Mouse (Mus musculus): ENCODE results near the gene Stag2. TPM values are rescaled to one million over a fixed set of nuclear protein-coding genes. Genes with fewer than 3 reads are reported as not detected.

The Stag2 gene
- polyA plus RNA-seq, 1 experiment from 2014 or later = 31.3 TPM

GRCm38 (mm10) chrX:42187590-42187989 is 38.5 kb downstream of the Stag2 start:
- H3K36me3 ChIP-seq (ENCODE audit: control insufficient read depth, insufficient read depth) = no peaks in the 10 kb centered on the region; the same call in 1 of the 2 replicates
- no peaks in the 10 kb centered on the region for H3K4me1 ChIP-seq (ENCODE audit: control insufficient read depth, insufficient read depth, low read length)
- no peak overlapping the region for H3K4me3 ChIP-seq (ENCODE audit: low read length)
- no peak overlapping the region for H3K9ac ChIP-seq (ENCODE audit: low read length)
- WGBS = 59% methylated on average over 3 of the region's 3 CpGs
- no peak overlapping the region for H3K4me2 ChIP-seq (ENCODE audit: low read depth, low read length)
- no peak overlapping the region for H3K27ac ChIP-seq (ENCODE audit: low read length)
- H3K27me3 ChIP-seq (ENCODE audit: control insufficient read depth, insufficient read depth, low read length) = no peaks in the 10 kb centered on the region
- ATAC-seq (replicated peaks; ENCODE audit: extremely low read depth, insufficient read depth, low FRiP score) = no peak
- H3K9me3 ChIP-seq (replicated peaks; ENCODE audit: control insufficient read depth, low read length) = no peaks in the 10 kb centered on the region

- H3K4me1 ChIP-seq (ENCODE audit: control insufficient read depth, insufficient read depth, low read length) = no peaks in the 10 kb centered on the region
- 78% methylated on average over 2 of the region's 2 CpGs for WGBS
Measured at GRCm38 (mm10) chrX:42188825-42189426, 39.8 kb downstream of the Stag2 start.

GRCm38 (mm10) chrX:42194608-42195007 is 45.5 kb downstream of the Stag2 start:
- WGBS = 83% methylated on average over 3 of the region's 3 CpGs
- Histone ChIP-seq H3K27ac (ENCODE audit: low read length) (no peak overlapping the region), H3K27me3 (ENCODE audit: control insufficient read depth, insufficient read depth, low read length) (no peaks in the 10 kb centered on the region), H3K4me1 (ENCODE audit: control insufficient read depth, insufficient read depth, low read length) (no peaks in the 10 kb centered on the region), H3K9ac (ENCODE audit: low read length) (no peak overlapping the region), H3K4me3 (ENCODE audit: low read length) (no peak overlapping the region), H3K4me2 (ENCODE audit: low read depth, low read length) (no peak overlapping the region), H3K9me3 (replicated peaks; ENCODE audit: control insufficient read depth, low read length) (no peaks in the 10 kb centered on the region), H3K36me3 (ENCODE audit: control insufficient read depth, insufficient read depth) (no peaks in the 10 kb centered on the region; the same call in 1 of the 2 replicates)
- no peak for ATAC-seq (replicated peaks; ENCODE audit: extremely low read depth, insufficient read depth, low FRiP score)

More at GRCm38 (mm10) chrX:42188825-42189426, 39.8 kb downstream of the Stag2 start:
- Histone ChIP-seq H3K36me3 (ENCODE audit: control insufficient read depth, insufficient read depth) (no peaks in the 10 kb centered on the region; the same call in 1 of the 2 replicates), H3K4me2 (ENCODE audit: low read depth, low read length) (no peak overlapping the region), H3K27ac (ENCODE audit: low read length) (no peak overlapping the region), H3K9me3 (replicated peaks; ENCODE audit: control insufficient read depth, low read length) (no peaks in the 10 kb centered on the region), H3K4me3 (ENCODE audit: low read length) (no peak overlapping the region), H3K27me3 (ENCODE audit: control insufficient read depth, insufficient read depth, low read length) (no peaks in the 10 kb centered on the region), H3K9ac (ENCODE audit: low read length) (no peak overlapping the region)
- ATAC-seq (replicated peaks; ENCODE audit: extremely low read depth, insufficient read depth, low FRiP score) = no peak

GRCm38 (mm10) chrX:42202482-42202881 is 53.4 kb downstream of the Stag2 start:
- Histone ChIP-seq H3K9me3 (replicated peaks; ENCODE audit: control insufficient read depth, low read length) (no peaks in the 10 kb centered on the region), H3K4me2 (ENCODE audit: low read depth, low read length) (no peak overlapping the region), H3K4me3 (ENCODE audit: low read length) (no peak overlapping the region), H3K9ac (ENCODE audit: low read length) (no peak overlapping the region), H3K27me3 (ENCODE audit: control insufficient read depth, insufficient read depth, low read length) (no peaks in the 10 kb centered on the region), H3K4me1 (ENCODE audit: control insufficient read depth, insufficient read depth, low read length) (no peaks in the 10 kb centered on the region), H3K27ac (ENCODE audit: low read length) (no peak overlapping the region), H3K36me3 (ENCODE audit: control insufficient read depth, insufficient read depth) (peaks cover 2% of the 10 kb centered on the region; the same call in 1 of the 2 replicates)
- WGBS = 76% methylated on average over 4 of the region's 4 CpGs
- no peak for ATAC-seq (replicated peaks; ENCODE audit: extremely low read depth, insufficient read depth, low FRiP score)

- Histone ChIP-seq H3K4me2 (ENCODE audit: low read depth, low read length) (no peak overlapping the region), H3K9me3 (replicated peaks; ENCODE audit: control insufficient read depth, low read length) (no peaks in the 10 kb centered on the region), H3K9ac (ENCODE audit: low read length) (no peak overlapping the region), H3K4me3 (ENCODE audit: low read length) (no peak overlapping the region), H3K4me1 (ENCODE audit: control insufficient read depth, insufficient read depth, low read length) (no peaks in the 10 kb centered on the region), H3K27me3 (ENCODE audit: control insufficient read depth, insufficient read depth, low read length) (no peaks in the 10 kb centered on the region), H3K27ac (ENCODE audit: low read length) (no peak overlapping the region), H3K36me3 (ENCODE audit: control insufficient read depth, insufficient read depth) (no peaks in the 10 kb centered on the region)
- WGBS = 83% methylated on average over 1 of the region's 1 CpGs
- no peak for ATAC-seq (replicated peaks; ENCODE audit: extremely low read depth, insufficient read depth, low FRiP score)
Measured at GRCm38 (mm10) chrX:42215742-42216141, 66.6 kb downstream of the Stag2 start.

- Histone ChIP-seq H3K4me3 (ENCODE audit: low read length) (no peak overlapping the region), H3K9ac (ENCODE audit: low read length) (no peak overlapping the region), H3K36me3 (ENCODE audit: control insufficient read depth, insufficient read depth) (peaks cover 5% of the 10 kb centered on the region; the same call in 1 of the 2 replicates), H3K4me1 (ENCODE audit: control insufficient read depth, insufficient read depth, low read length) (no peaks in the 10 kb centered on the region), H3K9me3 (replicated peaks; ENCODE audit: control insufficient read depth, low read length) (no peaks in the 10 kb centered on the region), H3K27me3 (ENCODE audit: control insufficient read depth, insufficient read depth, low read length) (no peaks in the 10 kb centered on the region), H3K4me2 (ENCODE audit: low read depth, low read length) (no peak overlapping the region), H3K27ac (ENCODE audit: low read length) (no peak overlapping the region)
- 60% methylated on average over 10 of the region's 10 CpGs for WGBS
- ATAC-seq (replicated peaks; ENCODE audit: extremely low read depth, insufficient read depth, low FRiP score) = no peak
Measured at GRCm38 (mm10) chrX:42250342-42250741, 101.2 kb downstream of the Stag2 start.

- no peak overlapping the region for H3K4me2 ChIP-seq (ENCODE audit: low read depth, low read length)
- no peaks in the 10 kb centered on the region; the same call in 1 of the 2 replicates for H3K36me3 ChIP-seq (ENCODE audit: control insufficient read depth, insufficient read depth)
- no peak overlapping the region for H3K9ac ChIP-seq (ENCODE audit: low read length)
- H3K27me3 ChIP-seq (ENCODE audit: control insufficient read depth, insufficient read depth, low read length) = no peaks in the 10 kb centered on the region
- H3K4me3 ChIP-seq (ENCODE audit: low read length) = no peak overlapping the region
- H3K9me3 ChIP-seq (replicated peaks; ENCODE audit: control insufficient read depth, low read length) = no peaks in the 10 kb centered on the region
- H3K27ac ChIP-seq (ENCODE audit: low read length) = no peak overlapping the region
- H3K4me1 ChIP-seq (ENCODE audit: control insufficient read depth, insufficient read depth, low read length) = no peaks in the 10 kb centered on the region
- ATAC-seq (replicated peaks; ENCODE audit: extremely low read depth, insufficient read depth, low FRiP score) = no peak
Measured at GRCm38 (mm10) chrX:42272713-42273112, 123.6 kb downstream of the Stag2 start.

GRCm38 (mm10) chrX:42290215-42290614 is 141.1 kb downstream of the Stag2 start:
- H3K27me3 ChIP-seq (ENCODE audit: control insufficient read depth, insufficient read depth, low read length) = no peaks in the 10 kb centered on the region
- 31% methylated on average over 3 of the region's 3 CpGs for WGBS
- H3K4me2 ChIP-seq (ENCODE audit: low read depth, low read length) = no peak overlapping the region
- H3K36me3 ChIP-seq (ENCODE audit: control insufficient read depth, insufficient read depth) = no peaks in the 10 kb centered on the region
- H3K9ac ChIP-seq (ENCODE audit: low read length) = no peak overlapping the region
- no peaks in the 10 kb centered on the region for H3K9me3 ChIP-seq (replicated peaks; ENCODE audit: control insufficient read depth, low read length)
- H3K4me1 ChIP-seq (ENCODE audit: control insufficient read depth, insufficient read depth, low read length) = peaks cover 2% of the 10 kb centered on the region; the same call in 1 of the 2 replicates
- peak; percentile 81 for ATAC-seq (replicated peaks; ENCODE audit: extremely low read depth, insufficient read depth, low FRiP score)
- H3K27ac ChIP-seq (ENCODE audit: low read length) = peak overlapping the region; percentile 74
- no peak overlapping the region for H3K4me3 ChIP-seq (ENCODE audit: low read length)

- WGBS = 72% methylated on average over 3 of the region's 3 CpGs
- Histone ChIP-seq H3K4me3 (ENCODE audit: low read length) (no peak overlapping the region), H3K9me3 (replicated peaks; ENCODE audit: control insufficient read depth, low read length) (no peaks in the 10 kb centered on the region), H3K4me2 (ENCODE audit: low read depth, low read length) (no peak overlapping the region), H3K9ac (ENCODE audit: low read length) (no peak overlapping the region), H3K36me3 (ENCODE audit: control insufficient read depth, insufficient read depth) (no peaks in the 10 kb centered on the region), H3K27me3 (ENCODE audit: control insufficient read depth, insufficient read depth, low read length) (no peaks in the 10 kb centered on the region), H3K4me1 (ENCODE audit: control insufficient read depth, insufficient read depth, low read length) (no peaks in the 10 kb centered on the region), H3K27ac (ENCODE audit: low read length) (no peak overlapping the region)
- no peak for ATAC-seq (replicated peaks; ENCODE audit: extremely low read depth, insufficient read depth, low FRiP score)
Measured at GRCm38 (mm10) chrX:42315231-42315630, 166.1 kb downstream of the Stag2 start.
